Mouse (Mus musculus): ENCODE data around the gene Cyp2j9.
A peak's percentile ranks its signal among the peaks of the same experiment; 100 is the strongest.

DNA sequence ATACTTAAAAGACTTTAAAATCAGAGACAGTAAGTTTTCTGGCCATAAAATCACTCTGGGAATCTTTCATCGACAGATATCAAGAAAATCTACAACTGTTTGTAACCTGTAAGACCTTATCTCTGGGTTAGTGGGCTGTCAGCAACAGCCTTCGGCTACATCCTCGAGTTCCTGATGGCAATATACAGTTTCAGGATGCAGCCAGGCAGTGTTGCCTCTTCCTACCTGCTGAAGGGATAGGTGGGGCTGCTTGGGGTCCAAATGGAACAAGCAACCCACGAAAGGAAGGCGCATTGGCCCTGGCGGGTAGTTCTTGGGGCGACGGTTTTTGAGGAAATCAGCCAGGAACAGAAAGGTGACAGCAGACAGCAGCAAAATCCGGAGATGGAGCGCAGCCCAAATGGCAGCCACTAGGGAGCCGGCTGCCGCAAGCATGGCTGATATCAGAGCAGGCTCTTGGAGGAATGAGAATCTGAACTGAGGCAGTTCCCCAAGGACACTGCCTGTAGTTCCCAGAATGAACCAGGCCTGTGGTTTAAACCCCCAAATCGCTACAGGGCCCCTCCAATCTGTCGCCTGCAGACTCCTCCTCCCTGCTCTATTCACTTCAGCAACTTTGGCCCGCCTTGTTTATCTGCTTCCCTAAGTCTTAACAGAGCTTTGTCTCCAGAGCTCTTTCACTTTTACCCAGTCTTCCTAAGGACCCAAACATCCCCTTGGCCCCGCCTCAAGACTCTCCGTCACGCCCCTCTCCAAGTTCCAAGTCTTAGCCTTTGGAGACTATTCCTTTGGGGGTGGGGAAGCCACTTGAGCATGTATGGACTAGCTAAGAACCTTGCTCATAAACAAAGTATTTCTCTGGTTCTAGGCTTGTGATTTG lies at the start of gene Cyp2j9:
- 0 out of 2 replicates have a peak, but pooled peaks have one; percentile 2 for TF ChIP-seq CTCF (IDR thresholded peaks at IDR 0.05; ENCODE audit: low read depth, low read length)
- no peak for TF ChIP-seq POLR2A (IDR thresholded peaks at IDR 0.05; ENCODE audit: extremely low read depth, insufficient read depth, low read length)
